Mouse (Mus musculus): Measurements from ENCODE around the gene Gm48552. TPM values are rescaled to one million over a fixed set of nuclear protein-coding genes. Genes with fewer than 3 reads are reported as not detected.

The Gm48552 gene
- total and polyA plus RNA-seq, 3 experiments = 0.46 to 1.1 (median 0.98) TPM

GRCm38 (mm10) chr10:81387716-81388115, 1.1 kb upstream of the Gm48552 start:
- no peaks in the 10 kb centered on the region for H3K27me3 ChIP-seq (replicated peaks)
- DNase-seq (ENCODE audit: extremely low read depth) = no peak
- H3K79me2 ChIP-seq (replicated peaks; ENCODE audit: control insufficient read depth, extremely low read depth, insufficient read depth, poor library complexity, severe bottlenecking) = peaks cover 19% of the 10 kb centered on the region
- no peak overlapping the region for H3K4me2 ChIP-seq (ENCODE audit: insufficient read depth, low read depth, poor library complexity, severe bottlenecking)
- H3K4me3 ChIP-seq (replicated peaks in 1 of 3; ENCODE audit: low read depth in 2 of 3, low read length in 2 of 3, poor library complexity in 1 of 3) = no peak overlapping the region
- H3K9me3 ChIP-seq (replicated peaks; ENCODE audit: low read length) = no peaks in the 10 kb centered on the region
- in situ Hi-C loops (cut with MboI; ENCODE audit: low pct_ligation_motif_present, low pct_unique_long_range_greater_than_20kb, low sequenced_read_pairs) (no loop called here), dilution Hi-C loops (cut with MboI; ENCODE audit: extremely low pct_ligation_motif_present, extremely low pct_unique_long_range_greater_than_20kb, low sequenced_read_pairs) (no loop called here)
- no peak for TF ChIP-seq JUND (conservative IDR thresholded peaks at IDR 0.05; ENCODE audit: low read depth, low read length)
- H3K36me3 ChIP-seq (replicated peaks in 1 of 2; ENCODE audit: control insufficient read depth in 1 of 2, insufficient read depth in 1 of 2, low read length in 1 of 2) = peaks cover 49 to 67% of the 10 kb centered on the region in 2 experiments
- H3K27ac ChIP-seq (ENCODE audit: insufficient read depth, low read depth) = no peak overlapping the region
- H3K4me1 ChIP-seq (ENCODE audit: control insufficient read depth in 1 of 2, insufficient read depth in 2 of 2) = peaks cover 6 to 14% of the 10 kb centered on the region in 2 experiments
- no peak overlapping the region for H3K9ac ChIP-seq (ENCODE audit: insufficient read depth, low read depth)

- TF ChIP-seq ELF1 (IDR thresholded peaks at IDR 0.05; ENCODE audit: low read depth, low read length) (no peak), BHLHE40 (IDR thresholded peaks at IDR 0.05; ENCODE audit: low read depth, low read length) (no peak), KAT2A (IDR thresholded peaks at IDR 0.05; ENCODE audit: insufficient replicate concordance, low read length) (no peak), ZC3H11A (IDR thresholded peaks at IDR 0.05; ENCODE audit: low read depth, low read length) (no peak), RCOR1 (conservative IDR thresholded peaks at IDR 0.05; ENCODE audit: low read depth, low read length) (no peak), POLR2A (IDR thresholded peaks at IDR 0.05; ENCODE audit: low read depth, low read length) (no peak), MYC (IDR thresholded peaks at IDR 0.05; ENCODE audit: low read depth, low read length) (no peak), USF1 (IDR thresholded peaks at IDR 0.05; ENCODE audit: low read depth, low read length) (no peak), JUND (conservative IDR thresholded peaks at IDR 0.05; ENCODE audit: low read depth, low read length) (no peak), JUN (IDR thresholded peaks at IDR 0.05; ENCODE audit: insufficient read depth, low read depth, low read length) (no peak), ETS1 (conservative IDR thresholded peaks at IDR 0.05; ENCODE audit: low read depth, low read length) (no peak)
- in situ Hi-C loops (cut with MboI; ENCODE audit: low pct_ligation_motif_present, low pct_unique_long_range_greater_than_20kb, low sequenced_read_pairs) = no loop called here
- Histone ChIP-seq H3K9me3 (replicated peaks; ENCODE audit: low read length) (no peaks in the 10 kb centered on the region), H3K4me3 (replicated peaks in 1 of 3; ENCODE audit: low read depth in 2 of 3, low read length in 2 of 3, poor library complexity in 1 of 3) (no peak overlapping the region), H3K27ac (ENCODE audit: insufficient read depth, low read depth) (no peak overlapping the region), H3K79me2 (replicated peaks; ENCODE audit: control insufficient read depth, extremely low read depth, insufficient read depth, poor library complexity, severe bottlenecking) (peaks cover 19% of the 10 kb centered on the region), H3K27me3 (replicated peaks) (no peaks in the 10 kb centered on the region), H3K4me2 (ENCODE audit: insufficient read depth, low read depth, poor library complexity, severe bottlenecking) (no peak overlapping the region), H3K9ac (ENCODE audit: insufficient read depth, low read depth) (no peak overlapping the region), H3K4me1 (ENCODE audit: control insufficient read depth in 1 of 2, insufficient read depth in 2 of 2) (peaks cover 6 to 14% of the 10 kb centered on the region in 2 experiments), H3K36me3 (replicated peaks in 1 of 2; ENCODE audit: control insufficient read depth in 1 of 2, insufficient read depth in 1 of 2, low read length in 1 of 2) (peaks cover 49 to 67% of the 10 kb centered on the region in 2 experiments)
- no peak for DNase-seq (ENCODE audit: extremely low read depth)
- dilution Hi-C loops (cut with MboI; ENCODE audit: extremely low pct_ligation_motif_present, extremely low pct_unique_long_range_greater_than_20kb, low sequenced_read_pairs) = no loop called here
Observed at GRCm38 (mm10) chr10:81389373-81389772, 568 bp downstream of the Gm48552 start.

GRCm38 (mm10) chr10:81389801-81390677, 1.2 kb downstream of the Gm48552 start:
- Histone ChIP-seq H3K79me2 (replicated peaks; ENCODE audit: control insufficient read depth, extremely low read depth, insufficient read depth, poor library complexity, severe bottlenecking) (peaks cover 12% of the 10 kb centered on the region), H3K9me3 (replicated peaks; ENCODE audit: low read length) (no peaks in the 10 kb centered on the region), H3K36me3 (replicated peaks in 1 of 2; ENCODE audit: control insufficient read depth in 1 of 2, insufficient read depth in 1 of 2, low read length in 1 of 2) (peaks cover 49 to 70% of the 10 kb centered on the region in 2 experiments), H3K4me3 (replicated peaks in 1 of 3; ENCODE audit: low read depth in 2 of 3, low read length in 2 of 3, poor library complexity in 1 of 3) (no peak overlapping the region), H3K9ac (ENCODE audit: insufficient read depth, low read depth) (no peak overlapping the region), H3K27me3 (replicated peaks) (no peaks in the 10 kb centered on the region), H3K27ac (ENCODE audit: insufficient read depth, low read depth) (no peak overlapping the region), H3K4me2 (ENCODE audit: insufficient read depth, low read depth, poor library complexity, severe bottlenecking) (no peak overlapping the region), H3K4me1 (ENCODE audit: control insufficient read depth in 1 of 2, insufficient read depth in 2 of 2) (peaks cover 6 to 14% of the 10 kb centered on the region in 2 experiments)
- dilution Hi-C loops (cut with MboI; ENCODE audit: extremely low pct_ligation_motif_present, extremely low pct_unique_long_range_greater_than_20kb, low sequenced_read_pairs) = no loop called here
- DNase-seq (ENCODE audit: extremely low read depth) = peak; percentile 51
- TF ChIP-seq SMC3 (IDR thresholded peaks at IDR 0.05; ENCODE audit: low read depth, low read length) (peak; percentile 85), RAD21 (IDR thresholded peaks at IDR 0.05; ENCODE audit: low read depth, low read length) (peak; percentile 60), MXI1 (IDR thresholded peaks at IDR 0.05; ENCODE audit: low read depth, low read length) (no peak), IRF4 (IDR thresholded peaks at IDR 0.05; ENCODE audit: low read depth, low read length) (no peak), MAFK (IDR thresholded peaks at IDR 0.05; ENCODE audit: insufficient replicate concordance, low read length) (no peak), KAT2A (IDR thresholded peaks at IDR 0.05; ENCODE audit: insufficient replicate concordance, low read length) (no peak), CTCF (conservative IDR thresholded peaks at IDR 0.05 in 1 of 2, IDR thresholded peaks at IDR 0.05 in 1 of 2; ENCODE audit: low read depth in 2 of 2, low read length in 2 of 2) (peak; percentile 88 to 94), POLR2AphosphoS2 (IDR thresholded peaks at IDR 0.05; ENCODE audit: low read depth, low read length) (peak; percentile 34; the same call in 1 of the 2 replicates)
- in situ Hi-C loops (cut with MboI; ENCODE audit: low pct_ligation_motif_present, low pct_unique_long_range_greater_than_20kb, low sequenced_read_pairs) = no loop called here
